Mouse (Mus musculus) layer of hippocampus, adult 8-10 months (tissue): ENCODE results near the gene Lrig1. TPM values are rescaled to one million over a fixed set of nuclear protein-coding genes. Genes with fewer than 3 reads are reported as not detected.
A peak's percentile ranks its signal among the peaks of the same experiment; 100 is the strongest.

Source experiments
- DNase-seq, 2 experiments: peaks; one replicate each; pipeline ENCODE4 v3.0.0; 2022; ENCODE audit warnings: low spot score in 2 of 2
- total RNA-seq, 4 experiments: library from RNA; stranded (reverse); gene quantifications; 2 replicates each; pipeline ENCODE4 v1.2.4; 2022

Gene Lrig1
- total RNA-seq, 4 experiments from 2014 or later: 25.4 to 44.9 (median 33.5) TPM

DNA sequence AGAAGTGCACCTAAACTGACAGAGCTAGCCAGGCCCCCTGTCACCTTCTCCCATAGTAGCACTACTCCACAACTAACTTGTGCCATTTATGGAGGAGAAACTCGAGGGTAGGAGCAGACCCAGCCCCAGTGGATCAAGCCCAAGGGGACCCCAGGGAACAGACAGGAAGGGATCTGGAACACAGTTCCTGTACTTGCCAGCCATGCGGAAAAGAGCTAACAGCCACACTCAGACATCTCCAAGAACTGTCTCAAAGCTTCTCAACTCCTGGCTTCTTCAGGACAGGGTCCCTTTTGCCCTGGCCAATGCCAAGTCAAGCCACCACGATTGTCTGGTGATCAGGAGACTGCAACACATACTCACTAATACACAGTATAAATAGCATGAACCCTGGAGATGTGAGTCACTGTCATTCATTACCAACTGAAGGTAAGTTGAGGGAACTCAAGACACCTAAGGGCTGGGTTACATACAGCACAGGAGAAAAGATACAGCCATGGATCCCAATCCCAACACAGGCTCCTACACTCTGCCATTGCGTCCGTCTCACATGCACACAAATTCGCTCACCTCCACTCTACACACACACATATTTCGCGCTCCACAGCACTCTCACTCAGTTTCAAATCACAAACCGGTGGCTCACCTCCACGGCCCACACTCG, 1.3 kb downstream of the Lrig1 start:
- no peak for DNase-seq

DNA sequence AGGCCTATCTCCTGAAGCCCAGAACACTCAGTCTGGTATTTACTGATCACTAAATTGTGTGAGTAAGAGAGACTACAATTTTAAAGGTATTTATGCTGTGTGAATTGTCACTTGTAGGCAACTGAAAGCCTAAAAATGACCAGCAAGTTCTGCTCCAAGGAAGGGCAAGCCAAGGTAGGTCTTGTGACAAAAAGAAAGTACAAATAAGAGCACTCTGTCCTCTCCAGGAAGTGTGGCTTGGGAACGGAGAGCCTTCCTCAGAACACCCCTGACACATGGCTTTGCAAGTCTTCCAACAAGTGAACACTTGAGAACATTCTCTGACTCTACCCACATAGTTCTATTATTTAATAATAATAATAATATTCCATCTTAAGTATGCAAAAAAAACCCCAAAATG, 2.5 kb downstream of the Lrig1 start:
- no peak for DNase-seq

DNA sequence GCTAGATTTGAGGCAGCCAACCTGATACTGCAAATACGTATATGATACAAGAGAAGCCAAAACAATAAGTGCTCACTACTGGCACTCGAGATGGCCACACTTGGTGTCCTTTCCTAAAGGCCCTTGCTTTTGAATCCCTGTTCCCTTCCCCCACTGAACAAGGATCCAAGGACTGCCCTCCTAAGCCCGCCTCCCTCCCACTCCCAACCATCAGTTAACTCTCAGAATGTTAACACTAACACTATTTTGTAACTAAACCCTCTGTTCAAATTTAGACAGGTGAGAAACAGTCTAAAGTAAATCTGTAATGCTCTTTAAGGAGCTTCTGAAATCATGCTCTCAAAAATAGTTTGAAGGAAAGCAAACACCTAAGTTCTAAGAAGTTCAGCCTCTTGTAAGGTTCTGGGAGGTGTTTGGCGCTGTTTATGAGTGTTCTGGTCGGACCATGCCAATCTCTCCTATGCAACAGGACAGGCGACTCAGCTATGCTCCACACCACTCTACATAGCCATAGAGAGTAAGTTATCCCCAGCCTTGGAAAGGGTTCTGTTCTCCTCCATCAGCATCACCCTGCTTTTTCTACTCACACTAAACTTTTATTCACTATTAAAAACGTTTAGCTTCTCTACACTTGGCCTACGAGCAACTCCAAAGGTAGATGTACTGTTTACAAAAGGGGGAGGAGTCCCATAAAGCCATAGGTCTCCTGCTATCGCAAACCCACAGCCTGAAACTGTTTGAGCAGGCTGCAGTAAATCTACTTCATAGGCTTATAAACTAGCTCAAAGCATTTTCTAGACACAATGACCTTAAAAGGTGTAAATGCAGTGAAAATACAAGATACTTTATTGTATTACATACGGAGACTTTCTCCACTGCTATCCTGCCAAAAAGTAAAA, 3.5 kb downstream of the Lrig1 start:
- no peak for DNase-seq

DNA sequence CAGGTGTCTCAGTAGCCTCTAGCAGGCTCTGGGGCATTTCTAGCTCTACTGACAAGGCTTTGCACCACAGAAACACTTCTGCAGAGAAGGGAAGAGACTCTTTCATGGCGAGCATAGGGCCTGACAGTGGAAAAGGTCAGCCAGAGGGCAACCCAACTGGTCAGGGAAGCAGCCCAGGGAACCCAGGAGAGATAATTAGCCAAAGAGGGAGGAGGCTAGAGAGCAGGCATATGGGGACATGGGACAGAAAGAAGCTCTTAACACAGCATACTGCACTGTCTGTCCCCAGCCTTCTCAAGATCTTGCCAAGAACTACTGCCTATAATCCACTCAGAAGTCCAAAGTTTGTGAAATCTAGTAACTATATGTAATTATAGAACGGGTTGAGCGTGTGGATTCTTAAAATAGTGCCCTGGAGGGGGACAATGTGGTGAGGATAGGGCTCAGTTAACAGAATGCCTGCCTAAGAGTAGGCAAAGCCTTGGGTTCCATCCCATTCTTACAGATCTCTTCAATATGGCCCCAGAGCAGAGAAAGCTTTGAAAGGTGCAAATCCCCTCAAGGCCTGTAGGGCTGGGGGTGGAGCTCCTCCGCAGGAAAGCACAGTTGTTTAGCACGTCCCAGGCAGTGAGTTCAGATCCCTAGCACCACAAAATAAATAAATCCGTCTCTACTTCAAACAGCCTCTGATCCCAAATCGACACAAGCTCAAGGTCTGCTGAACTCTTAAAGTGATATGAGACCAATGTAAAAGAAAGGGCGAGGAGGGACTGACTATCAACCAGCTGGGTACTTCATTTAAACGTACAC, 4.6 kb downstream of the Lrig1 start:
- no peak for DNase-seq

DNA sequence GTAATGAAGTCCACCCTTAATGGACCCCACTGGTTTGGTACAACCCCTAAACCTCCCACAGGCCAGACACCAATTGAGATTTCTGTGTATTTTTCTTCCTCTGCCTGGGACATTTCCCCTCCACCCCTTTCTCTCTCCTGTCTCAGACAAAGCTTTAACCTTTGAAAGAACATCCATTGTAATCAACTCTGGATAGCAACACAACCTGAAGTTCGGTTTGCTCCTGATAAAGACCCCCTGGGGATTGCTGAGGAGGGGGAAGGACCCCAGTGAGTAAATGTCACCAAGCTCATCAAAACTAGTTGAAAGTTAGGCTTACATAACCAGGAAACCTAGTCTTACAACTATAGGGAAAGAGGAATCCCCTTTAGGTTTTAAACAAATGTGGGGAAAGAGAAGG, 5.5 kb downstream of the Lrig1 start:
- no peak for DNase-seq

DNA sequence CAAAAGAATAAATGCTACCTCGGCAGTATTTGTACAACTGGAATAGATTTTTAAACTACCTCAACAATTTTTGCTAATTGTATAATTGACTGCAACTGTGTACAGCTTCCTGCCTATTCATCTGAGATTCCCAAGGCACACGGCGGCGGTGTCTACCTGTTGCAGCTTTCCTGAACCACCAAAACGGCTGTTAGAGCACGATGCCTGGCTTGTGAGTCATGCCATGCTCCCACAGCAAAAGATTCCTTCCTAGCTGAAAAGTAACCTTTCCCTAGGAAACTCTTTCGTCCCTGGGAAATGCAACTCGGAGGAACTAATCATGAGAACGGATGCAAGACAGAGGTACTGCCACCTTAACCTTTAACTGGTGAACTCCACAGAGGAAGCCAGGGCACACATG, 6.9 kb downstream of the Lrig1 start:
- DNase-seq: no peak

DNA sequence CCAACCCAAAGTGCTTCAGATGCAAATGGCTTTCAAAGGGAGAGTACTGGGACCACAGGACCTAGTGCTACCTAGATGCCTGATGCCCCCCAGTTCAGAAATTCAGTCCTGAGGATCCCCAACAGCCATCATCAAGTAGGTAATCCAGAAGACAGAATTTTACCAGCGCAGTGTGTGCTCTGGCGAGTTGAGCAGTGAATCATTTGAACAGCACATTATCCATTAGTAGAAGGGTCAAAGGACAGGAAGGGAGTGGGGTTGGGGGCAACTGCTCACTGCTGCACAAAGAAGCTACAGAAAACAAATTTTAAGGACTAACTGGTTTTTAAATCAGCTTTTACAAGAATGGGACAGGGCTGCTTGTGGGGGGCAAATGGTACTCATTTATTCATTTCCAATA, 8.0 kb downstream of the Lrig1 start:
- DNase-seq: no peak

DNA sequence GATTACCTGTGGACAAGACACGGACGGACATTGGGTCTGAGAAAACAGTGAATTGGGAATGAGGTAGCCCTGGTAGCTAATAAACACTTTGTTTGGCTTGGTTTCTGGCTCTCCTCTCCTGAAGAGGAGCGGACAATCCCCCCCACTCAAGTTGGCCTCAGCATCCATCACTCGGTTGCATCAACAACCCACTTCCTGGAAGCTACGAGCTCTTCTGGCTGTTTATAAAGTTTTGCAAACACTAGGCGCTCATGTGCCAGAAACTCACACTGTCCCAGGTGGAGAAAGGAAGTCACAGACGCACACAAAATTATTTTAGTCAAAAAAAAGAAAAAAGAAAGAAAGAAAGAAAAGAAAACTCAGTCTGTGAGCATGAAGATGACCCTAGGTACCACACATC, 9.7 kb downstream of the Lrig1 start:
- no peak for DNase-seq

DNA sequence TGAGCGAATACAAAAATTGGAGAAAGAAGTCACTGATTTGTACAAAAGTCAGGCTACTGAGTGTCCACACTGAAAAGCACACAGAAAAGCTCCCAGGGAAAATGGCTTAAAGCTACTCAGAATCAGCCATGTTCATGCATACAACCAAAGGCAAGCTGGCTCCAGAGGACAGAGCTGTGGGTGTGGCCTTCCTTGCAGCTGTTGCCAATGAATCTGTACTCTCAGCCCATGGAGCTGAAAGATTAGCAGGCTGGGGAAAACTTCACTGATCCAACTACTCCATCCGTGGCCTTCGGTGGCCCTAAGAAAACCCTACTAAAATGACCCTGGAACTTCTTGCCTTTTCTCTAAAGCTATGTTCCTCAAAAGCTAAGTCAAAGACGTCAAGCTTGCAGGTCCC, 11.2 kb downstream of the Lrig1 start:
- no peak for DNase-seq

DNA sequence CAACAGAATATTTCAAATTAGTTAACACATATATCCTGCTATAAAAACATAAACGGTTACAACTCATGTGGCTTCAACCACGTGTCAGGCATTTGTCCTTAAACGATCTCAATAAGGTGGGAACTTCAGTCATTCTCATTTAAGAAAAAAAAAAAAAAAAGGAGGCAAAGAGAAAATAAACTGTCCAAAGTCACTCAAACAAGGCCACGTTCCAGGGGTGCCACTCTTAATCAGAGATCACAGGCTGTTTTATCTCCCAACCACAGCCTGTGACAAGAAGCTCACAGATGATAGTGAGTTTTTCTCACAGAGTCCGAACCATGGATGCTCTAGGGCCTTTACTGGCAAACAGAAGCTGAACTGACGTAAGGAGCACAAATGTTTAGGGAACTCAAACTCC, 13.9 kb downstream of the Lrig1 start:
- no peak for DNase-seq

DNA sequence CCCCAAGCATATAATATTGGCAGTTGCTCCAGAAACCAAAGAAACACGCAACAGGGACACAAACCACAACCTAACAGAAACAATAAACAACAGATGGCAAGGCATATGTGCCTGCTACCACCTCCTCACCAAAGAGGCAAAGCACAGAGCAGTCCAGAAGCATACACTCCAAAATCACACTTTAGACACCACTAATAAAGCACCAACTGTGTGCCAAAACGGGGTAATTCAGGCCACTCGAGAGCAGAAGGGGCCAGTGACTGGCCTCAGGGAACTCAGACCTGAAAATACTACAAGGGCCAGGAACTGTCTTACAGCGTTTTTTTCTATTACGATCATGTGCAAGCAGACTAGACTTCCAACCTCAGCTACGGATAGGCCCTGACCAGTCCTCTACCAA, 14.3 kb downstream of the Lrig1 start:
- peak in 1 of 2 experiments; percentile 21 for DNase-seq

DNA sequence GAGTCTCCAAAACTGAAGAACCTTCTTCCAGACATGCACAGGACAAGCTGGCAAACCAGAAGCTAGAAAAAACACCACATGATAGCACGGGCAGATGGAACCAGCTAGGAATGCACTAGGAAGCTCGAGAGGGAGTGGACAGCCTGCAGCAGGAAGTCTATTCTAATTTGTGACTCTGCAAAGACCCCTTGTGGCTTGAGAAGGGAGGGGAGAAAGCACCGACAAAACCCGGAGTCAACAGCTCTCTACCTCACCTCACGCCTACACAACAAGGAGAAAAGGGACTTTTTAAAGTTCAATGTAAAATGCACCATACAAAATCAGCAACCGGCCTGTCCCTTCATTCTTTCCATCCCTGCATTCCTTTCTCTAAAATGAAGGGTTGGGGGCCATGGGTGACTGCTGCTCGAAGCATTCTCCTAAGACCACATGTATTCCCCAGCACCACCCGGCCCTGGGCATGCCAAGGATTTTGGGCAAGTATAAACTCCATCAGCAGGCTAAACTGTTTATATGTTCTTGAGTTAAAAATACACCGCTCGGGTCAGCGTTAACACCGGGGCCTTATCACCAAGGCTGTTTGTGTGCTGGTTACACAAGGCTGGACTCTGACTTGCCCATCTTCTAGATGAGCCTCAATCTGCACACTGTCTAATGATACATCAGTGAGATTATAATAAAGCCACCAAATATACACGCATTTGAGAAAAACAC, 15.0 kb downstream of the Lrig1 start:
- DNase-seq: no peak

DNA sequence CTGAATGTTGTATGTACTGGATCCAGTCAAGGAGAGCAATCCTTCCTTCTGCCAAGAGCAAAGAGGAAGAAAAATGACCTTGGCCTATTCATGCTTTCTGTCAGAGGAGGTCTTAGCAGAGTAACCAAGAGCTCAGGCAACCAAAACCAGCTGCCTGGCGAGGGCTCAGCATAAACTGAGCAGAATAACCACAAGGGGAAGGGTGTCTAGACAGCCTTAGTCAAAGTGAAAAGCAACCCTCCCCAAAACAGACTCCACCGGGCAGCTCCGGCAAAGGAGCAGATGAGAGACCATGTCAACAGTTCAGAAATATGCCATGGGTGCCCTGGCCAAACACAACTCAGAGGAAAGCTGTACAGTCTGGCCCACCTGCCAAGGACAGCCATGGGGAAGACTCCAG, 16.3 kb downstream of the Lrig1 start:
- DNase-seq: no peak

DNA sequence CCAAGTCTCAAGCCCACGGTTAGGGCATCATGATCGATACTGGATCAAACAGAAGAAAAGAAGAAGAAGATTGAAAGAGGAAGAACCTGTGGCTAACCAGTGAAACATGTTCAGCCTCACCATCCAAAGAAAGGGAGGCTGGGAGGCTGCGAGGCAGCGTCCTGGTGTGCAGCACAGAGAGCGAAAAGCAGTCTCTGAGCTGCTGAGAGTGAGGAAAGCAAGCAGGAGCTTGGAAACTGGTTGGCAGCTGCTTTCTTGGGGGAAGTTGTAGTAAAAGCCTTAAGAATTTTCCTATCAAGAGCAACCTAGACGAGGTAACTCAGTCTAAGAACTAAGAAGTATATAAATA, 17.7 kb downstream of the Lrig1 start:
- DNase-seq: no peak

DNA sequence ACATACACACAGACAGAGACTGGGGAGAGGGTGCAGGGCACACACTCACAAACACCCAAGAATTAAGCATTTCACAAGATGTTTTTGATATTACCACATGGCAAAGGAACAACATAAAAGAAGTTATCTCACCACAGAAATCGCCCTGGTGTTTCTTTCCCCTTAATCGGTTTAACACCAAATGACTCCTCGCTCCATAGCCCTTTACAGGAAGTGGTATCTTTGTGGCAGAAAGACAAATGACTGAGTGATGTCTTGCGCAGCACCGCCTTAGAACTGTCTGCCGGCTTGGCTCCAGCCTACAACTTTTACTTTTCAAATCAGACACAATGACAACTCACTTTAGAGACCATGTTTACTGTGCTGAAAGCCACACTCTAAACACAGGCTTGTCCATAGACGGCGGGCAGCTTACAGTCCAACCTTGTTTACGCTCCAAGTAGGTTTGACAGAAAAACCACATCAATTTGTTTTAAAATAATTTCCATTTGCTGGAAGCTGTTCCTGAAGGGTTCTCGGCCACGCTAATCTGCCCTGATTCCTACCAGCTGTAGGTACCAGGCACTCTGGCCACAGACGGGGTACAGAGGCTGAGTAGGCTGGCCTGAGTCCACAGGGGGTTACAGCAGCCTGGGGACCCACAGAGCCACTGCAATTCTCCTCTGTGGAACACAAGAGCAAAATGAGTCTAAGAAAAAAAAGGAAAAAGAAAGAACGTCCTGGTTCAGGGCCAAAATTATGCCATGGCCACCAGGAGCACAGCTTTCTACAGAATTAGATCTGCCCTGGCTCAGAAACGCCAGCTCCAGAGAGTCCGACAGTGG, 18.3 kb downstream of the Lrig1 start:
- DNase-seq: no peak

DNA sequence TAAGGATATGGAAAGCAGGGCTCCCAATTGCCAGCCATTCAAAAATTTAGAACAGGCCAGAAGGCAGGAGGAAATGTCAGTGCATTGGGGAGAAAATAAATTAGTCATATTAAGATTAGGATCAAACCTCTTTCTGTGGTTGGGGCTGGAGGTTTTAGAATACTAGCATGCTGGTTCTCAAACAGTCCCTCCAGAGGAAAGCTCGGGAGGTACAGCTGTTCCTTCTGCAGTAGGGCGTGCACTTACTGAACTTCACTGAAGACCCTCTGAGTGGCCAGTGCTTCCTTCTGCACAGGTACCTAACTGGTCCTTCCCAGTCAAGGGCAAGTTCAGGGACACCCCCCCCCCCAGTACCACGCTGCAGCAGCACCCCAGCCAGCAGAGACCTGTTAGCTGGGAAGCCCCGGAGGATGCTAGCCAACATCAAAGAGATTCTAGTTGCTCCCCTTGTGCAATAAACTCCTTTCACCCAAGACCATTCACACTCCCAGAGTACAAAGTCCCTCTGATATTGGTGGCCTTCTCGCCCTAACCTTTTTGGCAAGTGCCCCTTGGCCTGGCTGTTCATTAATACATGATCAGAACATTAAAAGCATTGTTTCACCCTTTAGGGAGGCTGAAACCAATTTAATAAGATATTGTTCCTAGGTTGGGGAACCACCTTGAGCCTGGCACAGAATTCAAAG, 19.1 kb downstream of the Lrig1 start:
- DNase-seq: no peak

DNA sequence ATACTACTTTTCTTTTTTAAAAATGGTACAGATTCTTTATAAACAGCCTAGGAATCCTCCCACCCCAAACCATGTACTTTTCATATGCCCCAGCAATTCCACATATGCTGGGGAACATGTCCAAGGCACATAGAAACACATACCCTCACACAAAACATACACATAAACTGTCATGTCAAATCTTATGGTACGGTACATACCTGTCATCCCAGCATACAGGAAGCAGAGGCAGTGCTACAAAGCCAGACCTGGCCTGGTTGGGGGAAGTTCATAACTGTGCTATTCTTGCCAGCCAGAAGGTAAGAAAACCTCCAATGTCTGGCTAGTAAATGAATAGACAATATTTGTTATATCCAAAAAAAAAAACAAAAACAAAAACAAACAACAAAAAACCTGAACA, 20.7 kb downstream of the Lrig1 start:
- DNase-seq: no peak

DNA sequence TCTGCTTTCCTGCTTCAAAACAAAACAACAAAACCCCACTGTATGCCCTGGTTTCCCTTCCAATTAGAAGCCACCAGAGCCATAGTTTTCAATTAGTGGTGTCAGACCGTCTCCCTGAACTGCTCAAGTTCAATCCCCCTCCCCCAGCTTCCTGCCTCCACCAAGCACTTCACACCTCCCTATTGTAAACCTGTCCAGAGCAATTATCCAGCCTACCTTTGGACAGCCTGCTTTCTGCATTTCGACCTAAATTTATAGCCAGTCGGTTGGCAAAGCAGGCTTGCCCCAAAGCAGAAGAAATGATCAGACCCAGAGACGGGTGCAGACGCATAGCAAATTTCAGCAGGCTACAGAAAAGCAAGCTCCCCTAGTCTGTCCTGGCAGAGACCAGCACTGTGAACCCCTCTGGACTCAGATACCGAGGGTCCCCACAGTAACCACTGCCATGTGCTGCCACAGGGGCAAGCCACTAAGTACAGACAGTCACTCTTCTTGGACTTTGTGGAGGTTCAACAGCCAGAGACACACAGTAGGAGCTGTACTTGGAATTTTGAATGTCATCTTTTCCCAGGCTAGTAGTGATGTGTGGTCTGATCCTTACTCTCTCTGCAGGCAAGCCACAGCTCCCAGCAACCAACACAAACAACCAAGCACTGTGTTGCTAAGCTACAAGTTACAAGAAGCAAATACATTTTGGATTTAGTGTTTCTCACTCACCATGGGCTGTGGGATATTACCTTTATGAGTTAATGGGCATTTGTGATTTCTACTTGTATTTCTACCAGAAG, 21.4 kb downstream of the Lrig1 start:
- no peak for DNase-seq

DNA sequence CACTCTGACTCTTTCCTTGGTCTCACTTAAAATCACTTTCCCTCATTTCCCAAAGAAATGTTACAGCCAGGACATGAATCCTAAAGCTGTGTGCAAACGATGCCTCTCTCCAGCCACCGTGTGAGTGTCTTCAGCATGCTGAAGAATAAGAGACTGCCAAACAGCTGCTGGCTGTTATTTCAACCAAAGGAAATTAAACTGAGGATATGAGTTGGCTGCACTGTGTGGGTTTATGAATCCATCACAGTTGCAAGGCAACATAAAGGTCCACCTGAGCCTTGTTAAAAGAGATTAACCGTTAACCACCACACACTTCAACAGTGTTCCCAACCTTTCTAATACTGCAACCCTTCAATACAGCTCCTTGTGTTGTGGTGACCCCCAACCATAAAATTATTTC, 22.5 kb downstream of the Lrig1 start:
- DNase-seq: no peak
